Mouse (Mus musculus): ENCODE measurements around the gene Dysf. TPM values are rescaled to one million over a fixed set of nuclear protein-coding genes. Genes with fewer than 3 reads are reported as not detected.
"Not testable (repeated sequence)": the region's sequence is repeated elsewhere in the genome, so short reads cannot be mapped to it uniquely, and the experiment has no call there.

Gene Dysf
- polyA plus RNA-seq, 1 experiment from 2014 or later, result 13.5 TPM

DNA sequence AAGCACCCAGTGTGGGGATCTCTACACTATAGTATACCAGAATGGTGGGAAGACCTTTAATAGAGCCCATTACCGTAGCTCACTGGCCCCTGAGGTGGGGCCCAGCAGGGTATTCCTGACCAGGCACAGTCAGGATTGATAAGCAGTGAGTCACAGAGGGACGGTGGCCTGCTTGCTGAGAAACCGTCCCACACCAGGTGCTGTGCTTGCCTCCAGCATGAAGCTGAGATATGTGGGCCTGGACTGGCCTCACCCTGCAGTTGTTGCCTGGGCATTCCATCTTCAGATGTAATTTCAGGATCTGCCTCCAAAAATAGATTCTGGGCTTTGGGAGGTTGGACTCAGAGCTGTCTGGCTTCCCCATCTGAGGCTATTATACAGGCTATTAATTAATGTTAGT, 13.6 kb downstream of the Dysf start:
- Histone ChIP-seq H3K4me1 (ENCODE audit: insufficient read depth) (no peaks in the 10 kb centered on the region), H3K4me2 (no peak overlapping the region), H3K27ac (ENCODE audit: low read depth) (no peak overlapping the region), H3K4me3 (ENCODE audit: low read depth, low read length) (no peak overlapping the region), H3K36me3 (ENCODE audit: insufficient read depth) (no peaks in the 10 kb centered on the region), H3K9me3 (ENCODE audit: low read depth, low read length) (no peaks in the 10 kb centered on the region), H3K27me3 (ENCODE audit: insufficient read depth, low read length) (peaks cover 6% of the 10 kb centered on the region), H3K9ac (no peak overlapping the region)
- ATAC-seq (ENCODE audit: insufficient read depth), result no peak
- no peak for DNase-seq
- WGBS, result 57% methylated on average over 3 of the region's 3 CpGs
- no peak for TF ChIP-seq CTCF (IDR thresholded peaks at IDR 0.05; ENCODE audit: low read depth)

DNA sequence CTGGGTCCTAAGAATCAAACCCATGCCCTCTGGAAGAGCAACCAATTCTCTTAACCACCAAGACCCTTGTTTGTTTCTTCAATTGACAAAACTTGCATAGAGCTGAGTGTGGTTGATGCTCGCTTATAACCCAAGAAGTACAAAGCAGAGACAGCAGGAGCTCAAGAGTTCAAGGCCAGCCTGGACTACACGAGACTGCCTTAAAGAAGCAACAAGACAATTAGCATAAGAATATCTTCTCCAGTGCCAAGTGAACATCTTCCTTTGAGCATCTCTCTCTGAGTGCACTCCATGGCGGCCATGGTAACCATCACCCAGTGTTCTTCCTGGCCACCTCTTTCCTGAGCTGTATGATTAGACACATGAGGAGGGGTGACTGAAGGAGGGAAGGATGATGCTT, 17.2 kb downstream of the Dysf start:
- no peaks in the 10 kb centered on the region for H3K36me3 ChIP-seq (ENCODE audit: insufficient read depth)
- no peaks in the 10 kb centered on the region for H3K27me3 ChIP-seq (ENCODE audit: insufficient read depth, low read length)
- 80% methylated on average over 3 of the region's 3 CpGs for WGBS
- H3K9me3 ChIP-seq (ENCODE audit: low read depth, low read length), result no peaks in the 10 kb centered on the region
- H3K4me2 ChIP-seq, result no peak overlapping the region
- H3K27ac ChIP-seq (ENCODE audit: low read depth), result no peak overlapping the region
- no peak overlapping the region for H3K4me3 ChIP-seq (ENCODE audit: low read depth, low read length)
- no peak for TF ChIP-seq CTCF (IDR thresholded peaks at IDR 0.05; ENCODE audit: low read depth)
- ATAC-seq (ENCODE audit: insufficient read depth) (no peak), DNase-seq (no peak)
- H3K9ac ChIP-seq, result no peak overlapping the region
- no peaks in the 10 kb centered on the region for H3K4me1 ChIP-seq (ENCODE audit: insufficient read depth)

- Histone ChIP-seq H3K27me3 (ENCODE audit: insufficient read depth, low read length) (no peaks in the 10 kb centered on the region), H3K4me3 (ENCODE audit: low read depth, low read length) (no peak overlapping the region), H3K4me2 (no peak overlapping the region), H3K9me3 (ENCODE audit: low read depth, low read length) (no peaks in the 10 kb centered on the region), H3K36me3 (ENCODE audit: insufficient read depth) (no peaks in the 10 kb centered on the region), H3K27ac (ENCODE audit: low read depth) (no peak overlapping the region), H3K9ac (no peak overlapping the region), H3K4me1 (ENCODE audit: insufficient read depth) (no peaks in the 10 kb centered on the region)
- DNase-seq (no peak), ATAC-seq (ENCODE audit: insufficient read depth) (no peak)
- TF ChIP-seq CTCF (IDR thresholded peaks at IDR 0.05; ENCODE audit: low read depth), result no peak
These were observed 20.4 kb downstream of the Dysf start for GRCm38 (mm10) chr6:84028791-84029190.

DNA sequence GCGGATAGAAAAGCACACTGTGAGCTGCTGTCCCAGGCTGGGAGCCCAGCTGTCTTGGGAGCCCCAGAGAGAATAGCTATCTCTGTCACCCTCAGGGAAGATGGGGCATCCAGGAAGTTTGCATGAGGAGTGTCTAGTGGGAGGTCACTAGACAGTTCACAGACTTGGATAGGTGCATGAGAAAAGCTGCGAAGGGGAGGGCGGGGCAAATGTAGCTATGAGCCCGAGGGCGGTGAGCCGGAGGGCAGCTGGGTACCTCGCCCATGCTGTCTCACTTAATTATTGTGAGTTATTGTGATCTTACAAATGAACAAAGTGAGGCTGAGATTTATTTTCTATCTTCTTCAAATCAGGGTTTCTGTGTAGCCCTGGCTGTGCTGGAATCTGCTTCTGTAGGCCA, 21.4 kb downstream of the Dysf start:
- H3K9me3 ChIP-seq (ENCODE audit: low read depth, low read length), result no peaks in the 10 kb centered on the region
- H3K36me3 ChIP-seq (ENCODE audit: insufficient read depth), result no peaks in the 10 kb centered on the region
- no peak overlapping the region for H3K4me2 ChIP-seq
- H3K4me1 ChIP-seq (ENCODE audit: insufficient read depth), result no peaks in the 10 kb centered on the region
- DNase-seq (no peak), ATAC-seq (ENCODE audit: insufficient read depth) (no peak)
- no peak overlapping the region for H3K27ac ChIP-seq (ENCODE audit: low read depth)
- WGBS, result 89% methylated on average over 7 of the region's 7 CpGs
- H3K4me3 ChIP-seq (ENCODE audit: low read depth, low read length), result no peak overlapping the region
- no peak for TF ChIP-seq CTCF (IDR thresholded peaks at IDR 0.05; ENCODE audit: low read depth)
- no peak overlapping the region for H3K9ac ChIP-seq
- no peaks in the 10 kb centered on the region for H3K27me3 ChIP-seq (ENCODE audit: insufficient read depth, low read length)

- 53% methylated on average over 5 of the region's 5 CpGs for WGBS
- not testable (repeated sequence) for DNase-seq; ATAC-seq (ENCODE audit: insufficient read depth); H3K36me3 ChIP-seq (ENCODE audit: insufficient read depth); H3K4me3 ChIP-seq (ENCODE audit: low read depth, low read length); H3K9me3 ChIP-seq (ENCODE audit: low read depth, low read length); H3K9ac ChIP-seq; H3K4me1 ChIP-seq (ENCODE audit: insufficient read depth); H3K4me2 ChIP-seq; H3K27me3 ChIP-seq (ENCODE audit: insufficient read depth, low read length); H3K27ac ChIP-seq (ENCODE audit: low read depth)
These were observed 24.1 kb downstream of the Dysf start for GRCm38 (mm10) chr6:84032516-84032915.

DNA sequence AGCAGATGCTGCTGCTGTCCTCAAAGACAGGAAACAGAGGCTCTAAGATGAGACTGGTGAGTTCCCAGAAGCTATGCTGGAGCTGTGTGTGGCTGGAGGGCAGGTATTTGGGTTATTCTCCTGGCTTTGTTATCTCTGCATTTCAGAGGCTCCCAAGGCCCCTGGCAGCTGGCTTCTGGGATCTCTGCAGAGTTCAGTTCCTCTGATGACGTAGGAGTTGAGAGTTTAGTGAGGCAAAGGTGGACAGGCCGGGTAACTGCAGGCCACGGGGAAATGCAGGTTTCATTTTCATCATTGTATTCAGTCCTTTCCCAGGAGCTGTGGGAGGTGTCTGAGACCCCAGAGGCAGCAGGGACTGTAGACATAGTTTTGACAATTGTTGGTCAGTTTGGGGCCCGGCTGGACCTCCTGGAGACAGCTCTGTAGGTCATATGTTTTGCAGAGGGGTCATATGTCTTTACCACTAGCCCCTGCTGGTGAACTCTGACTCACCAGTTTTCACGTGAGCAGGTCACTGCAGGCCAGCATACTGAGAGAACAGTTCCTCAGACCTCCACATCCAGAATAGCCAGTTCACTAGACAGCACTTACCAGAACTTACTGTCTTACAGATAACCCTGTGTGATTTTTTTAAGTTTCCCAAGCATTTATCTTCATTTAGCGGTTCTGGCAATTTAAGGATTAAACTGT, 35.0 kb downstream of the Dysf start:
- TF ChIP-seq CTCF (IDR thresholded peaks at IDR 0.05; ENCODE audit: low read depth), result no peak
- Histone ChIP-seq H3K36me3 (ENCODE audit: insufficient read depth) (no peaks in the 10 kb centered on the region), H3K27me3 (ENCODE audit: insufficient read depth, low read length) (no peaks in the 10 kb centered on the region), H3K4me2 (no peak overlapping the region), H3K9ac (no peak overlapping the region), H3K9me3 (ENCODE audit: low read depth, low read length) (no peaks in the 10 kb centered on the region), H3K27ac (ENCODE audit: low read depth) (no peak overlapping the region), H3K4me3 (ENCODE audit: low read depth, low read length) (no peak overlapping the region), H3K4me1 (ENCODE audit: insufficient read depth) (no peaks in the 10 kb centered on the region)
- WGBS, result 62% methylated on average over 6 of the region's 6 CpGs
- no peak for ATAC-seq (ENCODE audit: insufficient read depth)
- no peak for DNase-seq

GRCm38 (mm10) chr6:84044679-84045078, 36.3 kb downstream of the Dysf start:
- Histone ChIP-seq H3K36me3 (ENCODE audit: insufficient read depth) (no peaks in the 10 kb centered on the region), H3K4me2 (no peak overlapping the region), H3K9ac (no peak overlapping the region), H3K9me3 (ENCODE audit: low read depth, low read length) (no peaks in the 10 kb centered on the region), H3K27ac (ENCODE audit: low read depth) (no peak overlapping the region), H3K27me3 (ENCODE audit: insufficient read depth, low read length) (no peaks in the 10 kb centered on the region), H3K4me3 (ENCODE audit: low read depth, low read length) (no peak overlapping the region), H3K4me1 (ENCODE audit: insufficient read depth) (no peaks in the 10 kb centered on the region)
- no peak for ATAC-seq (ENCODE audit: insufficient read depth)
- no peak for DNase-seq
- WGBS, result 68% methylated on average over 3 of the region's 3 CpGs
- TF ChIP-seq CTCF (IDR thresholded peaks at IDR 0.05; ENCODE audit: low read depth), result no peak

DNA sequence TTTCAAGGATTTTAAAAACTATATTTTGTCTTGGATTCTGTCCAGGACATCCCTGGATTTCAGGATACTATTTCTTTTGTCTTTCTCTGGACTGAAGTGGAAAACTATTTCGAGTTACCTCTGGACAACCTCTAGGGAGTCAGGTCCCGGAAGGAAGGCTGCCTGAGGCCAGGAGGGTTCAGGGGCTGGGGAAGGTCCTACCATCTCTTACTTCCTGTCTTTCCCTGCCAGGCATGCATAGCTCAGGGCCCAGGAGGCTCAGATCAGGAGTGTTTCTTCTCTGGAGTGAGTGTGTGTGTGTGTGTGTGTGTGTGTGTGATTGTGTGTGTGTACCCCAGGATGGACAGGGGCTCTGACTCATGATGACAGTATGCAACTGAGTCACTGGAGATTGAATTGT, 40.5 kb downstream of the Dysf start:
- no peaks in the 10 kb centered on the region for H3K9me3 ChIP-seq (ENCODE audit: low read depth, low read length)
- no peak overlapping the region for H3K9ac ChIP-seq
- H3K27ac ChIP-seq (ENCODE audit: low read depth), result no peak overlapping the region
- ATAC-seq (ENCODE audit: insufficient read depth) (no peak), DNase-seq (peak; percentile 23)
- no peak overlapping the region for H3K4me3 ChIP-seq (ENCODE audit: low read depth, low read length)
- no peak for TF ChIP-seq CTCF (IDR thresholded peaks at IDR 0.05; ENCODE audit: low read depth)
- no peaks in the 10 kb centered on the region for H3K27me3 ChIP-seq (ENCODE audit: insufficient read depth, low read length)
- H3K4me2 ChIP-seq, result no peak overlapping the region
- no peaks in the 10 kb centered on the region for H3K36me3 ChIP-seq (ENCODE audit: insufficient read depth)
- WGBS, result 61% methylated on average over 2 of the region's 2 CpGs
- H3K4me1 ChIP-seq (ENCODE audit: insufficient read depth), result no peaks in the 10 kb centered on the region
